In genomic region chr8:70353194-70353817, GRCm38 (mm10) we compare ENCODE assay signal across 8 mouse cellular contexts. TPM values are rescaled to one million over a fixed set of nuclear protein-coding genes. Genes with fewer than 3 reads are reported as not detected.
DNase-seq lines count a peak whose midpoint lies in the region; ATAC-seq and TF ChIP-seq lines count a peak whose summit lies in the region.

Gene Upf1, minus strand, starts transcription at chr8:70353278.

- DNase-seq in MN1 (ENCODE audit: low spot score): peak; percentile 100
- peak; percentile 99 for DNase-seq in cerebellum, adult 9-10 months
- DNase-seq in hindbrain, embryonic 10.5 days (ENCODE audit: low spot score): peak; percentile 99
- peak; percentile 99 for DNase-seq in layer of hippocampus, adult 9-11 months
- peak; percentile 98 for DNase-seq in lung, postnatal 0 days (ENCODE audit: low spot score)
- peak; percentile 99 for DNase-seq in ovary, postnatal 14 days (ENCODE audit: low spot score)
- peak; percentile 100 for DNase-seq in thymus, postnatal 14 days

- under 1% methylated on average over 67 of the region's 69 CpGs for WGBS in hindbrain, embryonic 10.5 days
- WGBS in lung, postnatal 0 days: under 1% methylated on average over 49 of the region's 69 CpGs

- H3K9ac ChIP-seq in lung, postnatal 0 days (replicated peaks; ENCODE audit: low read depth): peak within 1 kb of the TSS; percentile 96

- peak within 1 kb of the TSS; percentile 84 for H3K4me2 ChIP-seq in lung, postnatal 0 days (replicated peaks; ENCODE audit: low read depth, low read length)

- peaks cover 3% of the 10 kb centered on the region; the same call in 1 of the 2 replicates for H3K27me3 ChIP-seq in hindbrain, embryonic 10.5 days (ENCODE audit: insufficient read depth, poor library complexity, severe bottlenecking)
- no peaks in the 10 kb centered on the region for H3K27me3 ChIP-seq in lung, postnatal 0 days (replicated peaks; ENCODE audit: insufficient read depth, low read length)

- ATAC-seq in frontal cortex, adult (ENCODE audit: low TSS enrichment): peak; percentile 72
- peak; percentile 93 for ATAC-seq in lung, postnatal 0 days

- H3K4me3 ChIP-seq in hindbrain, embryonic 10.5 days: peak within 1 kb of the TSS; percentile 73
- peak within 1 kb of the TSS; percentile 96 for H3K4me3 ChIP-seq in lung, postnatal 0 days (ENCODE audit: low read depth, low read length)

- H3K4me1 ChIP-seq in hindbrain, embryonic 10.5 days (replicated peaks): peaks cover 56% of the 10 kb centered on the region
- peaks cover 19% of the 10 kb centered on the region; the same call in 1 of the 2 replicates for H3K4me1 ChIP-seq in lung, postnatal 0 days (ENCODE audit: insufficient read depth, low read depth, low read length)

- no peak for TF ChIP-seq EP300 in lung, postnatal 0 days (IDR thresholded peaks at IDR 0.05)

- H3K27ac ChIP-seq in hindbrain, embryonic 10.5 days: peak within 1 kb of the TSS; percentile 96
- H3K27ac ChIP-seq in lung, postnatal 0 days (ENCODE audit: low read length): peak within 1 kb of the TSS; percentile 93

- TF ChIP-seq CTCF in lung, postnatal 0 days (IDR thresholded peaks at IDR 0.05): no peak

- peaks cover 31% of the 10 kb centered on the region for H3K36me3 ChIP-seq in hindbrain, embryonic 10.5 days
- no peaks in the 10 kb centered on the region for H3K36me3 ChIP-seq in lung, postnatal 0 days (ENCODE audit: insufficient read depth, low read length)

- H3K9me3 ChIP-seq in hindbrain, embryonic 10.5 days: no peaks in the 10 kb centered on the region
- no peaks in the 10 kb centered on the region for H3K9me3 ChIP-seq in lung, postnatal 0 days (ENCODE audit: low read length)

RNA-seq across cellular contexts. Expression of gene Upf1, which starts in this region (rescaled TPM):
- 19.0 and 25.0 TPM in 2 replicates for polyA plus RNA-seq in hindbrain, embryonic 10.5 days (2016; fragmentation: Nextera tagmentation; extraction: Ambion mirVana)
- 10.4 and 11.1 TPM in 2 replicates for polyA plus RNA-seq in lung, postnatal 0 days (2015; fragmentation: Nextera tagmentation; extraction: Ambion mirVana)

Comparison
In these comparisons a context has a peak if more than half of its experiments do, and no peak if none do; other contexts are left out.
1. Peak in every context shown above with its lines: DNase-seq, ATAC-seq, H3K4me3 ChIP-seq and H3K27ac ChIP-seq.